Mouse (Mus musculus): ENCODE results near the gene Gm47959.
A peak's percentile ranks its signal among the peaks of the same experiment; 100 is the strongest.
"Not testable (repeated sequence)": the region's sequence is repeated elsewhere in the genome, so short reads cannot be mapped to it uniquely, and the experiment has no call there.

Gm47959 gene

GRCm38 (mm10) chr1:83000306-83000705 lies at the start of gene Gm47959:
Gm47959 (plus strand) TSS chr1:83000548.
- DNase-seq = not testable (repeated sequence)

GRCm38 (mm10) chr1:82955913-82956312 lies 44.4 kb upstream of the Gm47959 start, which contains the start of gene Gm7544:
Gm7544 (minus strand) TSS chr1:82956013.
- not testable (repeated sequence) for DNase-seq

GRCm38 (mm10) chr1:82959870-82960385 lies 40.4 kb upstream of the Gm47959 start, which contains the start of gene Gm47955:
Gm47955 (plus strand) TSS chr1:82960286.
- DNase-seq = no peak

GRCm38 (mm10) chr1:82966413-82966812 lies 33.9 kb upstream of the Gm47959 start:
- no peak for DNase-seq

- no peak for DNase-seq
Measured at GRCm38 (mm10) chr1:82972046-82972445, 28.3 kb upstream of the Gm47959 start.

GRCm38 (mm10) chr1:82973244-82973643 lies 27.1 kb upstream of the Gm47959 start:
- no peak for DNase-seq

GRCm38 (mm10) chr1:82973901-82974300 lies 26.4 kb upstream of the Gm47959 start:
- peak in 1 of 2 experiments; percentile 24 for DNase-seq

GRCm38 (mm10) chr1:82974342-82974741 lies 26.0 kb upstream of the Gm47959 start:
- no peak for DNase-seq

- no peak for DNase-seq
Measured at GRCm38 (mm10) chr1:82975750-82976149, 24.6 kb upstream of the Gm47959 start.

GRCm38 (mm10) chr1:82977840-82978239 lies 22.5 kb upstream of the Gm47959 start:
- no peak for DNase-seq

- no peak for DNase-seq
Measured at GRCm38 (mm10) chr1:82986738-82987137, 13.6 kb upstream of the Gm47959 start.

- no peak for DNase-seq
Measured at GRCm38 (mm10) chr1:82987530-82988198, 12.7 kb upstream of the Gm47959 start.

GRCm38 (mm10) chr1:82991062-82991461 lies 9.3 kb upstream of the Gm47959 start:
- no peak for DNase-seq

- no peak for DNase-seq
Measured at GRCm38 (mm10) chr1:82991596-82991995, 8.8 kb upstream of the Gm47959 start.

GRCm38 (mm10) chr1:82992093-82992492 lies 8.3 kb upstream of the Gm47959 start:
- DNase-seq = no peak

GRCm38 (mm10) chr1:82993947-82994346 lies 6.4 kb upstream of the Gm47959 start:
- no peak for DNase-seq

- no peak for DNase-seq
Measured at GRCm38 (mm10) chr1:83006218-83007179, 6.2 kb downstream of the Gm47959 start.

GRCm38 (mm10) chr1:83007471-83007870 lies 7.1 kb downstream of the Gm47959 start:
- no peak for DNase-seq

GRCm38 (mm10) chr1:83014477-83014876 lies 14.1 kb downstream of the Gm47959 start:
- no peak for DNase-seq

- DNase-seq = no peak
Measured at GRCm38 (mm10) chr1:83015329-83015879, 15.1 kb downstream of the Gm47959 start.

GRCm38 (mm10) chr1:83016556-83016955 lies 16.2 kb downstream of the Gm47959 start:
- DNase-seq = no peak

GRCm38 (mm10) chr1:83031950-83032349 lies 31.6 kb downstream of the Gm47959 start:
- no peak for DNase-seq

GRCm38 (mm10) chr1:83032508-83032907 lies 32.2 kb downstream of the Gm47959 start:
- DNase-seq = no peak

Measured in thymus, postnatal 36 days (tissue).